Mouse (Mus musculus) lung, postnatal 0 days (tissue): ENCODE measurements at regions not wholly inside any gene's neighbourhood (a gene's known extent, or its start where the extent isn't known, plus 50 kb on each side); places are given as distances from the start of the nearest gene placed in this dataset.

Experiments
- ATAC-seq: fragments of 200-750 bp; cut with Nextera tagmentation; 2 replicates; pipeline ENCODE4 v1.8.0; 2017; ENCODE audit warnings: moderate library complexity
- DNase-seq: peaks from one replicate; pipeline ENCODE4 v3.0.0-alpha.2; 2016; ENCODE audit warnings: low spot score
- H3K27ac ChIP-seq: fragments of 300-500 bp; sonication (generic); 2 replicates; pipeline ENCODE4 v1.5.1; 2014; ENCODE audit warnings: antibody characterized with exemption, mild to moderate bottlenecking, low read length, mixed read lengths
- H3K27me3 ChIP-seq: fragments of 300-500 bp; sonication (generic); replicated peaks from 2 replicates; pipeline ENCODE4 v1.6.1; 2014; ENCODE audit warnings: low read length, mixed read lengths; ENCODE audit not compliant: insufficient read depth
- H3K36me3 ChIP-seq: fragments of 300-500 bp; sonication (generic); 2 replicates; pipeline ENCODE4 v1.6.1; 2014; ENCODE audit warnings: low read length, mixed read lengths; ENCODE audit not compliant: insufficient read depth
- H3K4me1 ChIP-seq: fragments of 300-500 bp; sonication (generic); 2 replicates; pipeline ENCODE4 v1.6.1; 2014; ENCODE audit warnings: antibody characterized with exemption, low read depth, low read length, mixed read lengths; ENCODE audit not compliant: insufficient read depth
- H3K4me2 ChIP-seq: fragments of 300-500 bp; sonication (generic); replicated peaks from 2 replicates; pipeline ENCODE4 v1.6.1; 2014; ENCODE audit warnings: low read depth, mild to moderate bottlenecking, low read length, moderate library complexity, mixed read lengths
- H3K4me3 ChIP-seq: fragments of 300-500 bp; sonication (generic); 2 replicates; pipeline ENCODE4 v1.5.1; 2014; ENCODE audit warnings: low read depth, low read length
- H3K9ac ChIP-seq: fragments of 300-500 bp; sonication (generic); replicated peaks from 2 replicates; pipeline ENCODE4 v1.6.1; 2014; ENCODE audit warnings: low read depth, mild to moderate bottlenecking
- H3K9me3 ChIP-seq: fragments of 300-500 bp; sonication (generic); 2 replicates; pipeline ENCODE4 v1.6.1; 2016; ENCODE audit warnings: low read length, mixed read lengths
- CTCF ChIP-seq: IDR thresholded peaks from 2 replicates; pipeline ENCODE4 v1.5.1; 2016; ENCODE audit warnings: antibody characterized with exemption, mild to moderate bottlenecking
- EP300 ChIP-seq: IDR thresholded peaks from 2 replicates; pipeline ENCODE4 v1.6.1; 2016; ENCODE audit warnings: antibody characterized with exemption, mild to moderate bottlenecking, control low read depth
- WGBS: fragments of 180-500 bp; shearing (Covaris S2); extraction: QIAGEN DNeasy Blood & Tissue Kit; methylation state at CpG from one replicate; pipeline ENCODE4 v1.1.7; 2014; 5-methylcytosine and 5-hydroxymethylcytosine counted together

GRCm38 (mm10) chr13:72714793-72715192 is 86.2 kb downstream of the Irx2 start:
- 40% methylated on average over 7 of the region's 7 CpGs for WGBS
- Histone ChIP-seq H3K4me2 (no peak overlapping the region), H3K9me3 (no peaks in the 10 kb centered on the region), H3K27ac (no peak overlapping the region), H3K9ac (no peak overlapping the region), H3K36me3 (no peaks in the 10 kb centered on the region), H3K27me3 (no peaks in the 10 kb centered on the region), H3K4me3 (no peak overlapping the region), H3K4me1 (no peaks in the 10 kb centered on the region)
- no peak for ATAC-seq
- TF ChIP-seq EP300 (no peak), CTCF (no peak)
- no peak for DNase-seq

- ATAC-seq (no peak), DNase-seq (no peak)
- no peaks in the 10 kb centered on the region for H3K27me3 ChIP-seq
- H3K4me1 ChIP-seq: no peaks in the 10 kb centered on the region
- H3K4me3 ChIP-seq: no peak overlapping the region
- H3K9ac ChIP-seq: no peak overlapping the region
- H3K4me2 ChIP-seq: no peak overlapping the region
- no peaks in the 10 kb centered on the region for H3K36me3 ChIP-seq
- TF ChIP-seq CTCF (no peak), EP300 (no peak)
- H3K9me3 ChIP-seq: no peaks in the 10 kb centered on the region
- WGBS: 31% methylated on average over 6 of the region's 6 CpGs
- no peak overlapping the region for H3K27ac ChIP-seq
These were observed 87.5 kb downstream of the Irx2 start for GRCm38 (mm10) chr13:72715959-72716680.

- WGBS: 71% methylated on average over 9 of the region's 9 CpGs
- Histone ChIP-seq H3K9ac (no peak overlapping the region), H3K36me3 (no peaks in the 10 kb centered on the region), H3K4me3 (no peak overlapping the region), H3K9me3 (no peaks in the 10 kb centered on the region), H3K27me3 (no peaks in the 10 kb centered on the region), H3K4me2 (no peak overlapping the region), H3K27ac (no peak overlapping the region), H3K4me1 (no peaks in the 10 kb centered on the region)
- ATAC-seq (no peak), DNase-seq (no peak)
- TF ChIP-seq CTCF: no peak
- TF ChIP-seq EP300: no peak
These were observed 98.5 kb downstream of the Irx2 start for GRCm38 (mm10) chr13:72727126-72727525.

GRCm38 (mm10) chr13:72735916-72736315 is 107.3 kb downstream of the Irx2 start:
- ATAC-seq (peak; percentile 40; the same call in 1 of the 2 replicates), DNase-seq (no peak)
- Histone ChIP-seq H3K27ac (no peak overlapping the region), H3K36me3 (no peaks in the 10 kb centered on the region), H3K9me3 (no peaks in the 10 kb centered on the region), H3K4me3 (no peak overlapping the region), H3K27me3 (no peaks in the 10 kb centered on the region), H3K4me1 (no peaks in the 10 kb centered on the region), H3K4me2 (no peak overlapping the region), H3K9ac (no peak overlapping the region)
- no peak for TF ChIP-seq CTCF
- TF ChIP-seq EP300: no peak
- 41% methylated on average over 8 of the region's 8 CpGs for WGBS

- 45% methylated on average over 8 of the region's 8 CpGs for WGBS
- Histone ChIP-seq H3K27me3 (no peaks in the 10 kb centered on the region), H3K27ac (no peak overlapping the region), H3K36me3 (no peaks in the 10 kb centered on the region), H3K9ac (no peak overlapping the region), H3K9me3 (no peaks in the 10 kb centered on the region), H3K4me3 (no peak overlapping the region), H3K4me1 (no peaks in the 10 kb centered on the region), H3K4me2 (no peak overlapping the region)
- TF ChIP-seq EP300 (no peak), CTCF (no peak)
- ATAC-seq: peak; percentile 75
- peak; percentile 58 for DNase-seq
These were observed 108.4 kb downstream of the Irx2 start for GRCm38 (mm10) chr13:72736992-72737391.

- TF ChIP-seq EP300 (no peak), CTCF (peak; percentile 2; the same call in 1 of the 2 replicates)
- 67% methylated on average over 3 of the region's 3 CpGs for WGBS
- no peaks in the 10 kb centered on the region for H3K9me3 ChIP-seq
- DNase-seq: no peak
- H3K27me3 ChIP-seq: no peaks in the 10 kb centered on the region
- no peak overlapping the region for H3K4me3 ChIP-seq
- no peak for ATAC-seq
- no peak overlapping the region for H3K9ac ChIP-seq
- H3K27ac ChIP-seq: no peak overlapping the region
- no peak overlapping the region for H3K4me2 ChIP-seq
- H3K4me1 ChIP-seq: no peaks in the 10 kb centered on the region
- no peaks in the 10 kb centered on the region for H3K36me3 ChIP-seq
These were observed 118.6 kb downstream of the Irx2 start for GRCm38 (mm10) chr13:72747187-72747586.
